Mouse (Mus musculus): ENCODE results near the gene Klra1. TPM values are rescaled to one million over a fixed set of nuclear protein-coding genes. Genes with fewer than 3 reads are reported as not detected.
"Not testable (repeated sequence)": the region's sequence is repeated elsewhere in the genome, so short reads cannot be mapped to it uniquely, and the experiment has no call there.

Gene Klra1
- polyA plus RNA-seq (2015; fragmentation: Nextera tagmentation; extraction: Ambion mirVana), result not detected in 2 replicates

DNA sequence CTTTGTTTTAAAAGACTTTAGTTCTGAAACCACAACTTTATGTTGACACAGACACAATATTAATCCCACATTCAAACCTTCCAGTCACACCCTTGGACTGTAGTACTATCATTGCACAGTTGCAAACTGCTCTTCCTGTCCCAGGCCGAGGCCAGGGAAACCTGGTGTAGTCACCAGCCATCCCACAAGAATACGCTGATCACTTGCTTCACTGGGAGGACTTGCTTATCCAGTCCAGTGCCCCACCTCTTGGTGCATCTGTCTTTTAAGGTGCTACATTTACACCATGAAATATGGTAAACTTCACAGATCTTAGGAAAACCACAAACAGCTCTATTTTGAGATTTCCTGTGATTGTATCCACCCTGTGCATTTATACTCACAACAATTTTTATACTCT, at the start of gene Klra1:
Gene Klra1, minus strand, starts transcription at position 125 of the 400 bp plus-strand sequence.
- TF ChIP-seq EP300 (optimal IDR thresholded peaks at IDR 0.05) (no peak), CTCF (IDR thresholded peaks at IDR 0.05; ENCODE audit: low read depth) (no peak)
- Histone ChIP-seq H3K27me3 (ENCODE audit: control insufficient read depth, insufficient read depth, low read length) (no peaks in the 10 kb centered on the region), H3K4me1 (replicated peaks; ENCODE audit: control insufficient read depth, insufficient read depth) (no peaks in the 10 kb centered on the region), H3K36me3 (ENCODE audit: control insufficient read depth, insufficient read depth, low read length) (no peaks in the 10 kb centered on the region), H3K9ac (ENCODE audit: low read length) (no peak within 1 kb of the TSS), H3K27ac (replicated peaks) (no peak within 1 kb of the TSS), H3K4me3 (ENCODE audit: low read depth, low read length) (no peak within 1 kb of the TSS), H3K4me2 (replicated peaks; ENCODE audit: low read depth) (no peak within 1 kb of the TSS), H3K9me3 (ENCODE audit: control insufficient read depth, low read length) (no peaks in the 10 kb centered on the region)
- WGBS, result 75% methylated on average over 2 of the region's 2 CpGs
- ATAC-seq (ENCODE audit: low FRiP score, low TSS enrichment) (no peak), DNase-seq (ENCODE audit: low spot score) (no peak)

DNA sequence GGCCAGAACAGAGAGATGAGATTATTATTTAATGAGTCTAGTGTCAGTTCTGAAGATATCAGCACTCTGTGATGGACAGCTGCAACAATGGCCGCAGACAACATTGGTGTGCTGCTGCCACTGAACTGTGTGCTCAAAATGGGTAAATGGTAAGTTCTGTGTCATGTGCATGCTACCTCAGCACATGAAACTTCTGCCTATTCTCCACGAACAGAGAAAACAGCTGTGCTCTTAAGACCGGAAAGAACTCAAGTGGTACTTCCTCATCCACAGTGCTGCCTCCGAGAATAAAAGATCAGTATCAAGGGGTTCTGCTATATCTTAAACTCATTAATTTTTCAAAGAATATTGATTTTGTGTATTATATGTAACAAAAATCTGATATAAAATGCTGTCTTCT, 42.8 kb upstream of the Klra1 start:
- no peak overlapping the region for H3K4me3 ChIP-seq (ENCODE audit: low read depth, low read length)
- TF ChIP-seq CTCF (IDR thresholded peaks at IDR 0.05; ENCODE audit: low read depth) (no peak), EP300 (optimal IDR thresholded peaks at IDR 0.05) (no peak)
- H3K9me3 ChIP-seq (ENCODE audit: control insufficient read depth, low read length), result no peaks in the 10 kb centered on the region
- H3K4me1 ChIP-seq (replicated peaks; ENCODE audit: control insufficient read depth, insufficient read depth), result no peaks in the 10 kb centered on the region
- no peak overlapping the region for H3K4me2 ChIP-seq (replicated peaks; ENCODE audit: low read depth)
- WGBS, result 85% methylated on average over 4 of the region's 4 CpGs
- H3K27ac ChIP-seq (replicated peaks), result no peak overlapping the region
- no peak overlapping the region for H3K9ac ChIP-seq (ENCODE audit: low read length)
- no peaks in the 10 kb centered on the region for H3K27me3 ChIP-seq (ENCODE audit: control insufficient read depth, insufficient read depth, low read length)
- H3K36me3 ChIP-seq (ENCODE audit: control insufficient read depth, insufficient read depth, low read length), result no peaks in the 10 kb centered on the region
- ATAC-seq (ENCODE audit: low FRiP score, low TSS enrichment), result no peak
- no peak for DNase-seq (ENCODE audit: low spot score)

DNA sequence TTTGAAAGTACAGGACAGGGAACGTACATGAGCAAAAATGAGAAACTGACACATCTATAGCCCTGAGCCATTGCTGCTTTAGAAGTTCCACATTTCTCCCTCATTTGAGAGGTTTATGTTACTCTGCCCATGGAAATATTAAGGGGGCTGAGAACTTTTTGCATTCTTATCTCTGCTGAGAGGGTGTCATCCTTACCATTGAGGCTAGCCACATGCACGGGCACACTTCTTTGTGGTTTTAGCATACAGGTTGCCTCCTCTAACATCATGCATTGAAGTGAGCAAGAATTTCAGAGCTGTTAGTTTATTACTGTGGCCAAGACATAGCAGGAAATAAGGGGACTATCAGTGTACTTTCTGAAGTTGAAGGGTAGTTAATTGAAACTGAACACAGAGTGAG, 32.5 kb upstream of the Klra1 start:
- H3K9ac ChIP-seq (ENCODE audit: low read length), result no peak overlapping the region
- no peak overlapping the region for H3K4me2 ChIP-seq (replicated peaks; ENCODE audit: low read depth)
- no peaks in the 10 kb centered on the region for H3K36me3 ChIP-seq (ENCODE audit: control insufficient read depth, insufficient read depth, low read length)
- H3K27ac ChIP-seq (replicated peaks), result no peak overlapping the region
- H3K4me1 ChIP-seq (replicated peaks; ENCODE audit: control insufficient read depth, insufficient read depth), result no peaks in the 10 kb centered on the region
- TF ChIP-seq EP300 (optimal IDR thresholded peaks at IDR 0.05) (no peak), CTCF (IDR thresholded peaks at IDR 0.05; ENCODE audit: low read depth) (no peak)
- WGBS, result 89% methylated on average over 2 of the region's 2 CpGs
- no peaks in the 10 kb centered on the region for H3K9me3 ChIP-seq (ENCODE audit: control insufficient read depth, low read length)
- H3K4me3 ChIP-seq (ENCODE audit: low read depth, low read length), result no peak overlapping the region
- no peaks in the 10 kb centered on the region for H3K27me3 ChIP-seq (ENCODE audit: control insufficient read depth, insufficient read depth, low read length)
- no peak for DNase-seq (ENCODE audit: low spot score)
- no peak for ATAC-seq (ENCODE audit: low FRiP score, low TSS enrichment)

DNA sequence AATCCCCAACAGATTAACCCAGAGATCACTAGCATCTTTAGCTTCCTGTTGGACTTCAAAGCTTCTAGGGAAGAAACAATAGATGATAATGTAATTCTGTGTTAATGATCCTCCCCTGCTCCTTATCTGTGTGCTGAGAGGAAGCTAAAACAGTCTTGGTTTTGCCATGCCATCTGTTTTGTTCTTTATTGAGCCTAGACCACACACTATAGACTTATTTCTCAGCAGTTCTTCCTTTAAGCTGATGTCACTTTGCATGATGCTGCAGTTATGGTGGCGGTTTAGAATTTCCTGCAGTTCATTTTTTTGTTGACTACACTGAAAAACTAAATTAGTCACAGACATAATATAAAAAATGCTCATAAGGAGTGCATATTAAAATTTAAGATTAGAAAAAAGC, 18.2 kb upstream of the Klra1 start:
- no peak for DNase-seq (ENCODE audit: low spot score)
- no peaks in the 10 kb centered on the region for H3K9me3 ChIP-seq (ENCODE audit: control insufficient read depth, low read length)
- no peak overlapping the region for H3K4me2 ChIP-seq (replicated peaks; ENCODE audit: low read depth)
- no peaks in the 10 kb centered on the region for H3K36me3 ChIP-seq (ENCODE audit: control insufficient read depth, insufficient read depth, low read length)
- ATAC-seq (ENCODE audit: low FRiP score, low TSS enrichment), result no peak
- no peak overlapping the region for H3K4me3 ChIP-seq (ENCODE audit: low read depth, low read length)
- 52% methylated on average over 1 of the region's 1 CpGs for WGBS
- no peaks in the 10 kb centered on the region for H3K27me3 ChIP-seq (ENCODE audit: control insufficient read depth, insufficient read depth, low read length)
- no peaks in the 10 kb centered on the region for H3K4me1 ChIP-seq (replicated peaks; ENCODE audit: control insufficient read depth, insufficient read depth)
- TF ChIP-seq EP300 (optimal IDR thresholded peaks at IDR 0.05), result no peak
- TF ChIP-seq CTCF (IDR thresholded peaks at IDR 0.05; ENCODE audit: low read depth), result no peak
- no peak overlapping the region for H3K9ac ChIP-seq (ENCODE audit: low read length)
- no peak overlapping the region for H3K27ac ChIP-seq (replicated peaks)

DNA sequence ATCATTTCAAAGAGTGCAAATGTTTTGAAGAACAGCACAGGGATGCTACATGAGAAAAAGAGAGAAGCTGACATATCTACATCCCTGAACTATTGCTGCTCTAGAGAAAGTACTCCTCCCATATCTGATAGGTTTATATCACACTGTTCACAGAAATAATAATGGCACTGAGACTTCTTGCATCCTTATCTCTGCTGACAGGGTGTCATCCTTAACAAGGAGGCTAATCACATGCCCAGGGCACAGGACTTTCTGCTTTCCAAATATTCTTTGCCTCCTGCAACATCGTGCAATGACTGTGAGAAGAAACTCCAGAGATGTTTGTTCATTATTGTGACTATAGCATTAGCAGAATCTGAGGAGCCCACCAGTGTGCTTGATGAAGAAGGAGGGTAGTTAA, 871 bp downstream of the Klra1 start:
- Histone ChIP-seq H3K36me3 (ENCODE audit: control insufficient read depth, insufficient read depth, low read length) (no peaks in the 10 kb centered on the region), H3K4me1 (replicated peaks; ENCODE audit: control insufficient read depth, insufficient read depth) (no peaks in the 10 kb centered on the region), H3K4me2 (replicated peaks; ENCODE audit: low read depth) (no peak overlapping the region), H3K27me3 (ENCODE audit: control insufficient read depth, insufficient read depth, low read length) (no peaks in the 10 kb centered on the region), H3K27ac (replicated peaks) (no peak overlapping the region), H3K9ac (ENCODE audit: low read length) (no peak overlapping the region), H3K4me3 (ENCODE audit: low read depth, low read length) (no peak overlapping the region), H3K9me3 (ENCODE audit: control insufficient read depth, low read length) (no peaks in the 10 kb centered on the region)
- 39% methylated on average over 1 of the region's 1 CpGs for WGBS
- no peak for DNase-seq (ENCODE audit: low spot score)
- ATAC-seq (ENCODE audit: low FRiP score, low TSS enrichment), result no peak
- TF ChIP-seq EP300 (optimal IDR thresholded peaks at IDR 0.05), result no peak

DNA sequence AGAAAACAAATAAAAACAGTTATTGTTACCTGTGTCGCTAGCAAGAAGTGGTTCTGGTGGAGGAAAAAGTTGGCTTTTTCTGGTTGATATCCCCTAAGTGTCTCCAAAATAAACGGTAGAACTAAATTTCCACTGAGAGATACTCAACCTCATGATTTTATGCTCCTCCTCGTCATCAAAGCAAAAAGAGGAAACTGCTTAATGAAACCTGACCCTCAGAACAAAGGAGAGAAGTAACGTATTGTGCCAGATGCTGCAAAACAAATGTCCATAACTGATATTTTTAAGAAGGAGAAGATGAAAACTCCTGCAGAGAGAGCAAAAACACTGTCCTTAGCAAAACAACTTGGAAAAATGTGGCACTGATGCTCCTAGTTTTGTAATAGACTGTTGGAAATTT, 4.3 kb downstream of the Klra1 start:
- H3K9ac ChIP-seq (ENCODE audit: low read length), result no peak overlapping the region
- TF ChIP-seq EP300 (optimal IDR thresholded peaks at IDR 0.05), result no peak
- no peak for TF ChIP-seq CTCF (IDR thresholded peaks at IDR 0.05; ENCODE audit: low read depth)
- no peak for DNase-seq (ENCODE audit: low spot score)
- 62% methylated on average over 4 of the region's 4 CpGs for WGBS
- H3K27ac ChIP-seq (replicated peaks), result no peak overlapping the region
- H3K4me3 ChIP-seq (ENCODE audit: low read depth, low read length), result no peak overlapping the region
- H3K27me3 ChIP-seq (ENCODE audit: control insufficient read depth, insufficient read depth, low read length), result no peaks in the 10 kb centered on the region
- H3K4me1 ChIP-seq (replicated peaks; ENCODE audit: control insufficient read depth, insufficient read depth), result no peaks in the 10 kb centered on the region
- H3K9me3 ChIP-seq (ENCODE audit: control insufficient read depth, low read length), result no peaks in the 10 kb centered on the region
- no peak for ATAC-seq (ENCODE audit: low FRiP score, low TSS enrichment)
- H3K4me2 ChIP-seq (replicated peaks; ENCODE audit: low read depth), result no peak overlapping the region
- no peaks in the 10 kb centered on the region for H3K36me3 ChIP-seq (ENCODE audit: control insufficient read depth, insufficient read depth, low read length)

DNA sequence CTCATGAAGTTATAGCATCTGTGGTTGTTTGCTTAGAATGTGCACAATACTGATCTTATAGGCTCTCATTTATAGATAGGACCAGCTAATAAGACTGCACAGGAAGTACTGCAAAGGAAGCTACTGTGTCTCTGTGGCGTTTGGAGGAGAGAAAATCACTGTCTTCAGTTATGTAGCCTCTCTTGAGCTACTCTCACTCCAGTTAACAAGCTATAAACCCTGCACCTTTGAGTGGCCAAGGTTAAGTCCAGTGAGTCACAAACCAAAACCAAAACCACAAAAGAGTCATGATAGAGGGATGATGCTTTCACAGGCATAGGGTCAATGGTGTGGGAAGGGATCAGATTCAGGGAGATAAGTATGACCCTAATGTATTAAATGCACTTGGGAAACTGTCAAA, 41.3 kb downstream of the Klra1 start:
- not testable (repeated sequence) for H3K27ac ChIP-seq (replicated peaks); H3K4me1 ChIP-seq (replicated peaks; ENCODE audit: control insufficient read depth, insufficient read depth); ATAC-seq (ENCODE audit: low FRiP score, low TSS enrichment); DNase-seq (ENCODE audit: low spot score); H3K9ac ChIP-seq (ENCODE audit: low read length); H3K36me3 ChIP-seq (ENCODE audit: control insufficient read depth, insufficient read depth, low read length); H3K4me2 ChIP-seq (replicated peaks; ENCODE audit: low read depth); H3K27me3 ChIP-seq (ENCODE audit: control insufficient read depth, insufficient read depth, low read length); H3K9me3 ChIP-seq (ENCODE audit: control insufficient read depth, low read length); H3K4me3 ChIP-seq (ENCODE audit: low read depth, low read length)
- WGBS, result 25% methylated on average over 1 of the region's 1 CpGs

DNA sequence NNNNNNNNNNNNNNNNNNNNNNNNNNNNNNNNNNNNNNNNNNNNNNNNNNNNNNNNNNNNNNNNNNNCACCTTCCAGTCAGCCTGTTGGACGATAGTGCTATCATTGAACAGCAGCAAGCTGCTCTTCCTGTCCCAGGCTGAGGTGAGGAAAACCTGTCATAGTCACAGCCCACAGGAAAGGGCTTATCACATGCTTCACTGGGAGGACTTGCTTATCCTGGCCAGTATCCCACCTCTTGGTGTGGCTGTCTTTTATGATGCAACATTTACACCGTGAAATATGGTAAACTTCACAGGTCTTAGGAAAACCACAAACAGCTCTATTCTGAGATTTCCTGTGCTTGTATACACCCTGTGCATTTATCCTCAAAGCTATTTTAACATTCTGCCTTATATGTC, 44.7 kb downstream of the Klra1 start:
- not testable (repeated sequence) for H3K27ac ChIP-seq (replicated peaks); H3K4me1 ChIP-seq (replicated peaks; ENCODE audit: control insufficient read depth, insufficient read depth); H3K27me3 ChIP-seq (ENCODE audit: control insufficient read depth, insufficient read depth, low read length); H3K4me3 ChIP-seq (ENCODE audit: low read depth, low read length); H3K9me3 ChIP-seq (ENCODE audit: control insufficient read depth, low read length); H3K36me3 ChIP-seq (ENCODE audit: control insufficient read depth, insufficient read depth, low read length); ATAC-seq (ENCODE audit: low FRiP score, low TSS enrichment); H3K9ac ChIP-seq (ENCODE audit: low read length); DNase-seq (ENCODE audit: low spot score); H3K4me2 ChIP-seq (replicated peaks; ENCODE audit: low read depth)
- 81% methylated on average over 2 of the region's 2 CpGs for WGBS
